30 mouse cellular contexts compared by ENCODE assay signal in genomic region chr11:97009198-97009790, GRCm38 (mm10). TPM values are rescaled to one million over a fixed set of nuclear protein-coding genes. Genes with fewer than 3 reads are reported as not detected.
"Had no signal": no experiment of that assay in that cellular context is flagged by ENCODE, and none has a peak within 500 bp of the region (broad histone marks: within the 10 kb centered on the region; RNA-seq: fewer than 3 reads in every experiment).

No protein-coding gene starts in this region.

- H3K4me1 ChIP-seq: hindbrain, embryonic 12.5 days; liver, embryonic 15.5 days had no signal

- ATAC-seq: hindbrain, embryonic 16.5 days; inflammation-experienced regulatory T-cells, adult 6 months; intestine, embryonic 15.5 days; intestine, postnatal 0 days; liver, postnatal 0 days had no signal

- H3K9me3 ChIP-seq: heart, embryonic 10.5 days; heart, embryonic 12.5 days; hindbrain, embryonic 10.5 days; hindbrain, embryonic 12.5 days; intestine, embryonic 15.5 days; limb, embryonic 13.5 days; limb, embryonic 15.5 days; liver, embryonic 13.5 days; liver, embryonic 15.5 days had no signal

- DNase-seq: gastrocnemius, adult 2 months; gastrocnemius, postnatal 10 days; gastrocnemius, postnatal 25 days; heart, adult 11 months; heart, adult 2 months; heart, postnatal 10 days; heart, postnatal 4 days; kidney, adult 18-20 months; kidney, adult 8-10 months; kidney, postnatal 10 days; kidney, postnatal 25 days; kidney, postnatal 4 days; left cerebral cortex, postnatal 4 days; liver, embryonic 13.5 days; liver, postnatal 0 days had no signal

- H3K4me2 ChIP-seq: heart, embryonic 12.5 days; hindbrain, embryonic 12.5 days; hindbrain, embryonic 14.5 days; intestine, embryonic 15.5 days; limb, embryonic 13.5 days; limb, embryonic 15.5 days; liver, embryonic 13.5 days; liver, embryonic 15.5 days had no signal

- H3K4me3 ChIP-seq: gastrocnemius, adult 2 months; heart, adult 2 months; heart, embryonic 10.5 days; heart, embryonic 12.5 days; hindbrain, embryonic 10.5 days; hindbrain, embryonic 12.5 days; intestine, embryonic 15.5 days; layer of hippocampus, adult 2 months; left cerebral cortex, adult 2 months; limb, embryonic 13.5 days; limb, embryonic 15.5 days; liver, embryonic 13.5 days; liver, embryonic 15.5 days had no signal

- H3K36me3 ChIP-seq: heart, embryonic 10.5 days; heart, embryonic 12.5 days; hindbrain, embryonic 10.5 days; hindbrain, embryonic 12.5 days; intestine, embryonic 15.5 days; limb, embryonic 13.5 days; limb, embryonic 15.5 days; liver, embryonic 13.5 days; liver, embryonic 15.5 days had no signal

- H3K9ac ChIP-seq: heart, embryonic 12.5 days; hindbrain, embryonic 12.5 days; hindbrain, embryonic 14.5 days; intestine, embryonic 15.5 days; limb, embryonic 13.5 days; limb, embryonic 15.5 days; liver, embryonic 13.5 days; liver, embryonic 15.5 days; liver, postnatal 0 days had no signal

- H3K27ac ChIP-seq: gastrocnemius, adult 2 months; heart, adult 2 months; heart, embryonic 10.5 days; hindbrain, embryonic 10.5 days; hindbrain, embryonic 12.5 days; hindbrain, embryonic 14.5 days; intestine, embryonic 15.5 days; layer of hippocampus, adult 2 months; left cerebral cortex, adult 2 months; limb, embryonic 13.5 days; limb, embryonic 15.5 days; liver, embryonic 13.5 days; liver, embryonic 15.5 days had no signal

RNA-seq across cellular contexts. Expression of gene Sp6, which starts 3.9 kb away (rescaled TPM):
- total RNA-seq: heart, postnatal 4 days had no signal
- polyA plus RNA-seq: heart, embryonic 14.5 days had no signal

RNA-seq across cellular contexts. Expression of gene Lrrc46, which starts 31.9 kb away (rescaled TPM):
- total RNA-seq: gastrocnemius, adult 2 months had no signal
- polyA plus RNA-seq: inflammation-experienced regulatory T-cells, adult 6 months had no signal
